ENCODE assay signal across 19 mouse cellular contexts in the genomic region with DNA sequence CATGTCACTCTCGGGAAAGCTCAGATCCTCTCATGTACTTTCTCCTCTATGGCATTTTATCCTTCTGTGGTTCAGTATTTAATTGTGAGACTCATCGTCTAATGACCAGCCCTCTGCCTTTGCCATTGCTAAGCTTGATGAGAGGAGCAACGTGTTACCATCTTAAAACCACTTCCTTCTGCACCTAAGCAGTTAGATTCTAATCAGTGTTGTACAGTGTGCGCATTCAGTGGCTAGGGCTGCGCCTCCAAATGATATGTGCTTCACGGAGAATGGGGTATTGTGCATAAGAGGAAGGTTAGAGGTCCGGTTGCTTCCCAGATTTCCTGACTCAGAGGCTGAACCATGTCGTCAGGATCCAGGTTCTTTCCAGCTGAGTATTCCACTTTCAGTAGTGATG. TPM values are rescaled to one million over a fixed set of nuclear protein-coding genes. Genes with fewer than 3 reads are reported as not detected.
DNase-seq lines count a peak whose midpoint lies in the region; ATAC-seq lines count a peak whose summit lies in the region.
"Had no signal": no experiment of that assay in that cellular context is flagged by ENCODE, and none has a peak within 500 bp of the region (broad histone marks: within the 10 kb centered on the region; RNA-seq: fewer than 3 reads in every experiment).

No protein-coding gene starts in this region.

- DNase-seq in CD4-positive, CD25-positive, alpha-beta regulatory T cell, adult 2 months (ENCODE audit: low read depth, low spot score): peak; percentile 75
- DNase-seq in thymus, postnatal 14 days: peak; percentile 54
- DNase-seq in left cerebral cortex, adult 18-20 months (ENCODE audit: low spot score in 2 of 2): no peak
- no peak for DNase-seq in lung, postnatal 14 days
- no peak for DNase-seq in urinary bladder, adult 18-20 months (ENCODE audit: low spot score in 2 of 2)
- DNase-seq in heart, postnatal 36 days: no peak
- DNase-seq: adrenal gland, postnatal 25 days; cerebellum, adult 9-11 months; gastrocnemius, postnatal 36 days; kidney, postnatal 36 days; left cerebral cortex, postnatal 4 days; lung, postnatal 4 days; right cerebral cortex, postnatal 14 days; spleen, adult 18-20 months had no signal

- intact Hi-C loops in heart, postnatal 36 days (cut with DNase I): no loop called here

- ATAC-seq in activated CD4-positive, CD25-positive, alpha-beta regulatory T cell, adult 4 months: peak; percentile 97
- ATAC-seq in megakaryocyte, adult 5-6 weeks (ENCODE audit: poor library complexity, severe bottlenecking): peak; percentile 56
- ATAC-seq: forebrain, embryonic 16.5 days; intestine, postnatal 0 days; midbrain, embryonic 16.5 days had no signal

RNA-seq across cellular contexts. Expression of a gene that starts 43.5 kb away (rescaled TPM):
- 10 to 100 TPM in 1 of 2 experiments, 1 to 10 TPM in 1; 8.8 to 17.4 TPM for polyA plus RNA-seq in activated CD4-positive, CD25-positive, alpha-beta regulatory T cell, adult 4 months (2017; shearing (Covaris generic))
- total RNA-seq in megakaryocyte, adult 5-6 weeks (2015): 3.3 and 4.1 TPM in 2 replicates
- 2.7 and 4.8 TPM in 2 replicates for total RNA-seq in megakaryocyte, adult 5-6 weeks (2017)
- total RNA-seq in left cerebral cortex, adult 18-20 months (2021): 10 to 100 TPM; 13.9 to 15.7 TPM
- 10 to 100 TPM; 48.5 to 51.6 TPM for total RNA-seq in heart, postnatal 36 days (2021)

Comparison
In these comparisons a context has a peak if more than half of its experiments do, and no peak if none do; other contexts are left out.
1. DNase-seq: peak in CD4-positive, CD25-positive, alpha-beta regulatory T cell, adult 2 months (single experiment) and thymus, postnatal 14 days (single experiment); none in left cerebral cortex, adult 18-20 months (0 of 2), lung, postnatal 14 days (single experiment), urinary bladder, adult 18-20 months (0 of 2) and heart, postnatal 36 days (0 of 2).